Mouse (Mus musculus) central nervous system, embryonic 11.5 days (tissue): Measurements from ENCODE around the gene Edrf1. TPM values are rescaled to one million over a fixed set of nuclear protein-coding genes. Genes with fewer than 3 reads are reported as not detected.

Source experiments
- polyA plus RNA-seq: library from polyadenylated mRNA; depleted of rRNA; stranded (reverse); fragments of >200 nt; gene quantifications from 2 replicates; pipeline ENCODE4 v1.2.3, GENCODE M21; 2012; rRNA removed

Gene Edrf1
- polyA plus RNA-seq, result 30.2 and 36.0 TPM in 2 replicates

GRCm38 (mm10) chr7:133637361-133638305 lies at the start of gene Edrf1:
Gene Edrf1 (plus strand): TSS chr7:133637543.

GRCm38 (mm10) chr7:133602058-133602457 lies 35.3 kb upstream of the Edrf1 start, which contains the start of gene Tex36:
Gene Tex36 (minus strand): TSS chr7:133602158.

GRCm38 (mm10) chr7:133679961-133680360 lies 42.6 kb downstream of the Edrf1 start, which contains the start of gene Mmp21:
Gene Mmp21 (minus strand): TSS chr7:133680061.

Other genes starting within 250 kb of the Edrf1 start
- not detected in 2 replicates for gene Tex36, start 35.4 kb upstream of the Edrf1 start, polyA plus RNA-seq
- 0.01 TPM in 1 of 2 replicates, not detected in the other for gene Mmp21, start 42.5 kb downstream of the Edrf1 start, polyA plus RNA-seq
- 132 and 477 TPM in 2 replicates for gene Bccip, start 71.8 kb downstream of the Edrf1 start, polyA plus RNA-seq
- 29.0 and 36.8 TPM in 2 replicates for gene Uros, start 72.5 kb downstream of the Edrf1 start, polyA plus RNA-seq
- 1.1 and 1.6 TPM in 2 replicates for gene Fank1, start 139.3 kb downstream of the Edrf1 start, polyA plus RNA-seq
- gene Dhx32, start 145.2 kb downstream of the Edrf1 start, polyA plus RNA-seq, result 32.1 and 69.1 TPM in 2 replicates